Mouse (Mus musculus) skeletal muscle tissue, adult 2 months (tissue): ENCODE results near the gene Xylb.
"Not testable (repeated sequence)": the region's sequence is repeated elsewhere in the genome, so short reads cannot be mapped to it uniquely, and the experiment has no call there.

Experiments used
- DNase-seq: peaks from one replicate; pipeline ENCODE4 v3.0.0-alpha.2; 2012; ENCODE audit warnings: low read depth, low spot score

Xylb gene

DNA sequence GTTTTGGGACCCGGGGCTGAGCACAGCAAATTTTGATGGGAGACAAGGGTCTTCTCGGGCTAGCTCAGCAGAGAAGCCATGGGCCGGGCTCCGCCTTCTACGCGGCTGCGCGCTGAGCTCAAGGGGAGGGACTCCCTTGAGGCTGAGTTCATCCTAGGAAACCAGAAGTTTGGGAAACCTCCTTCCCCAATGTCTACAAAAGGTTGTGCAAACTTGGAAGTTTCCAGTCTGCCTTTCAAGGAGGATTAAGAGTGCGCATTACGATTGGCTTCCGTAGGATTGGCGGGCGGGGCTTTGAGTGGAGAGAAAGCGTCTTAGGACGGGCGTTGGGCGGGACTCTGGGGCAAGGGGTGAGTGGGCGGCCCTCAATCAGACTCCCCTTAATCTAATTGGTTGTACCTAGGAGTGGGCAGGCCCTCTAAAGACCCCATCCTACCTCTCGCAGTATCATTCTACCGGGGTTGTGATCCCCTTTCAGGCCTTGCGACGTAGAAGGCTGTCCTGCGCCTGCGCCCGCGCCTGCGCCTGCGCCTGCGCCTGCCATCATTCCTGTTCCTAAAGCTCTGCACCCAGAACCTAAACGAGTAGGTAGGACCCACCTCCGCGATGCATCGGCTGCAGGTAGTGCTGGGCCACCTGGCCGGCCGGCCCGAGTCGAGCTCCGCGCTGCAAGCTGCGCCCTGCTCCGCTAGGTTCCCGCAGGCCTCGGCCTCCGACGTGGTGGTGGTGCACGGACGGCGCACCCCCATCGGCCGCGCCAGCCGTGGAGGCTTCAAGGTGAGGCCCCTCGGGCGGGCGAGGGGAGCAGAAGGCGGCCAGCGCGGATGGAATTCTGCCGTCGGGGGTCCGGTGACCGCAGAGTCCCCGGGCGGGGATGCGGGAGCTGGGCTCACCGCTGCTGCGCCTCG lies 16.0 kb upstream of the Xylb start, which contains the start of gene Myd88:
Gene Myd88 (minus strand): TSS at position 503 of the 908 bp plus-strand sequence.
- DNase-seq: peak; percentile 97

DNA sequence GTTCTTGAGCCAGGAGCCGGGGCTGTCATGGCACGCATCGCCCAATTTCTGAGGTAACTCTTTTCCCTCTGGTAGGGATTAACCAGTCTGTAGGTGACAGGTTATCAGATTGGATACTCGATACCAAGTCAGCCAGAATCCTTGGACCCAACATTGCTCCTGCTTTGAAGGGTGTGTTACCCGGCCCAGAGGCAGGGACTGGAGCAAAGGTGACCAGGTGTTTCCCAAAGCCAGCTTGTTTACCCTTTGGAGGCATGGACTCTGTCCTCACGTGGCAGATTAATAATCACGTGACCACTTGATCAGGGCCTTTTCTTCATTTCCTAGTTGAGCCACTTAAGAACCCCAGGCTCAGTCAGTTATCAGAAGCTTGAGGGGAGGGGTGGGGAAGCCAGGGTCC lies 14.5 kb upstream of the Xylb start:
- DNase-seq: no peak

DNA sequence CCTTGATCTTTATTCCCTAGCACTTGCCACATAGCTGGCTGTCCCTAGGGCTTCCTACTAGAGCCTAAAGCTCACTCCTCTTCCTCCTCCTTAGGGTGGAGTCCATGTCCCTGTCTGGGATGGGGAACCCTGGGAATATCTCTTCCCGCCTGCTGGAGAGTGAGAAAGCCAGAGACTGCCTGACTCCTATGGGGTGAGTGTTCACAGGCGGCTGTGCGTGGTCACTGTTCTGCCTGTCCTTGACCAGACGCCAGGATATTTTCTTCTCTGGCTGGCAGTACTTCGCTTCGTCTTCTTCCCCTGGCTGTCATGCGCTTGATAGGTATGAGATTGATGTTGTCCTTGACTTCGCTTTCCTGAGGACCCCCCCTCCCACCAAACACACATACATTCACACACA lies 10.8 kb upstream of the Xylb start:
- DNase-seq: no peak

DNA sequence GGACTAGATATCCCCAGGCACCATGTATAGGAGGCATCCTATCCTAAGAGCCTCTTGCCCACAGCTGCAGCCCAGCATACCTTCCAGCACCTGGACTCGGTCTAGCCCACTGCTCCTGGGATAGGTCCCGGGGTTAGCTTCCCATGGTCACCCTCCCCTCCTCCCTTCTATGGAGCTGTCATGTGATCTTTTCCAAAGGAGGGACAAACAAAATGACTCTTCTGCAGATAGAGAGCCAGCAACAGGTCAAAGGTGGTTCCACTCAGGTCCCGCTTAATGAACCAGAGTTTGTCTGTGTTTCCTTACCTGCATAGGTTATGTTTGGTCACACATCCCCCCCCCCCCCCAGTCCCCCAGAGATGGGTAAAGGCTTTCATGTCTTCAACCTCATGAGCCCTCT lies 6.7 kb upstream of the Xylb start:
- no peak for DNase-seq

DNA sequence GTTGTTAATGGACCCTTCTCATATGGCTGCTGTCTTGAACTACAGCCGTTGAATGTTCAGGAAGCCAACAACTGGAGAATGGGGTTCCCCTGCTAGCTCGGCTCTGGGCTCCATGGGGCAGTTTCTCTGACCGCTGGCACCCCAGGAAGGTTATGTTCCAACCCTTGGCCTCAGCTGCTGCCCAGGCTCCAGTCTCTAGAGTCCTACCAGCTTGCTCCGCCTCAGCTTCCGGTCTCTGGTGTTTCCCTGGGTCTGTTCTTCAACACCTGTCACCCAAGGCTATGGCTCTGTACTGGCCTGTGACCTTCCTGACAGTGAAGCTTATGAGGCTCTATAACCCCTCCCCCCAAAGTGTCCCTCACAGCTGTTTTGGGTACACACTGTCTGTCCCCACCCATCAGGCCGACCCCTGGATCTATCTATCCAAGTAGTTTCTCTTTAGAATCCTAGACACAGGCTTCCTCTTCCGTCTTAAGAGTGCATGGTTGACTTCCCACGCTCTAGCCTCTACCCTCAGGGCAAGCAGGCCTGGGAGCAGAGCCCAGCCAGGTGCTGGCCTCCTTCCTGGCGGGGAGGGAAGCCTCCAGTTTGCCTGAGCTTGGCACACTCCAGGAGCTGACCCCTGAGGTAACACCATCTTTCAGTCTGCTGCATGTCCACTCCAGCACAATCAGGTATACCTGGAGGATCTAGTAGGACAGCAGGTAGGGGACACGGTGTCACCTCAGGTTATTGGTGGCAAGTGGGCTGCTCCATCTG lies 6.1 kb upstream of the Xylb start:
- DNase-seq: no peak

DNA sequence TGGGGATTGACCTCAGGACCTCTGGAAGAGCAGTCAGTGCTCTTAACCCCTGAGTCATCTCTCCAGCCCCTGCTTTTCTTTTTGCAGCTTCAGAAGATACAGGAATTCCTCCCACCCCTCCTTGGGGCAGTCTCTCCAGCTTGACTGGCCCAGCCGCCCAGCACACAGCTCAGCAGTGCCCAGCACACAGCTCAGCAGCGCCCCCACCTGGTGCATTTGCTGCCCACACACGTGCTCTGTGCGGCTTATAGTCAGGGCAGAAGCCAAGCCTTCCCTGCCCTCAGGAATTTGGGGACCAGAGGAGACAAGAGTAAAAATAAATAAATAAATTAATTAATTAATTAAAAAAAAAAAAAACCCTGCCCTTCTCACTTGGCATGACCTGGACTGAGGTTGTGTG lies 5.1 kb upstream of the Xylb start:
- DNase-seq: peak; percentile 68

DNA sequence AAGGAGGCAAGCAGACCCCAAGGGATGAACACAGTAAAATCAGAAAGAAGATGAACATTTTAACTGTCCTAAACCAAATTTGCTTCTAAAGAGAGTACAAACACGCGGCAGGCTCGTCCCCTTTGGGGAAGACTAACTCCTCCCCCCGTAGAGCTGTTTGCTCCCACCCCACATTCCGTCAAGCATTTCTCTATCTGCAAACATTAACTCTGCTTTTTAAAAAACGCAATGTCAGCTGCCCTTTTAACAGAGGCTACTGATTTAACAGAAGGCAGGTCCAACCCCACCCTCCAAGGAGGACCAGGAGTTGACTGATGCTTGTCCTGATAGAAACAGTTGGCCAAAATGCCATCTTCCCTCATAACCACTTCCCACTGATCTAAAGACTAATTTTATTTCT lies 3.3 kb upstream of the Xylb start:
- no peak for DNase-seq

DNA sequence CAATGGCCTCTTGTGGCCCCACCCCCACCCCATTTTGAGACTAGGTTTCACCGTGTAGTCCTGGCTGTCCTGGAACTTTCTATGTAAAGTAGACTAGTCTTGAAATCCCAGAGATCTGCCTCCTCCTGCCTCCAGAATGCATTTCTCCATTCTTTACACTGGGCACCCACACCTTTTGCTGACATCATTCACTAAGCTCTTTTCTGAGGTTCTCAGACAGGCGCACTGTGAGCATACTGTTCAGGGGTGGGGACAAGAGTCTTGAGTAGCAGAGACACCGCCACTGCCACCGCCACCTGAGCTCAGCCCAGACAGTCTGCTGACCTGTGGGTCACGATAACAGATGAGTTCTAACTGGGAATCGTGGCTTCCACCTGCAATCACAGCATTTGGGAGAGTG lies 1.2 kb upstream of the Xylb start:
- no peak for DNase-seq

DNA sequence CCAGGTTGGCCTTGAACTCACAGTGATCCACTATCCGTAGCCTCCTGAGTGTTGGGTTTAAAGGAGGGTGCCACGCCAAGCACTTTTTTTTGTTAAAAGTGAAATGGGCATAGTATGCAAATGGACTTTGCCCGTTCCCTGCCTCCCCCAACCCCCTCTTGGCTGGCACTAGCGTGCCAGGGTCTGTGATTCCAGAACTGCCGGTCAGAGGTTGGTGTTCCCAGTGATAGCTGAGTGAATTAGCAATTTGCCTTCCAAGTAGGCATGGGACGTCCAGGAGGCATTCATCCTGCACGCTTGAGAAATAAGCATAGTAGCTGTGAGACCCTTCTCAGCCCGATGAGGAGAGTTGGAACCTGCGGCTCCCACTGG lies 863 bp downstream of the Xylb start:
- DNase-seq: no peak

DNA sequence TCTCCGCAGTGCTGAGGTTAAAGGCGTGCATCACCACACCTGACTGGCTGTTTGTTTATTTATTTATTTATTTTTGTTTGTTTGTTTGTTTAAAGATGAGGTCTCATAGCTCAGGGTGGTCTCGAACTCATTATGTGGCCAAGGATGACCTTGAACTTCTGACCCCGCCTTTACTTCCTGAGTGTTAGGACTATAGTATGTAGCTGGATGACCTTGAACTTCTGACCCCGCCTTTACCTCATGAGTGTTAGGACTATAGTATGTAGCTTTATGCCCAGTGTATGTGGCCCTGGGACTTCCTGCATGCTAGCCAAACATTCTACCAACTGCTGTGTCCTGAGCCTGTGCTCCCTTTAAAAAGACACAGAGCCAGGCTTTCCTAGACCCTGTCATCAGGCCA lies 4.2 kb downstream of the Xylb start:
- DNase-seq: no peak

DNA sequence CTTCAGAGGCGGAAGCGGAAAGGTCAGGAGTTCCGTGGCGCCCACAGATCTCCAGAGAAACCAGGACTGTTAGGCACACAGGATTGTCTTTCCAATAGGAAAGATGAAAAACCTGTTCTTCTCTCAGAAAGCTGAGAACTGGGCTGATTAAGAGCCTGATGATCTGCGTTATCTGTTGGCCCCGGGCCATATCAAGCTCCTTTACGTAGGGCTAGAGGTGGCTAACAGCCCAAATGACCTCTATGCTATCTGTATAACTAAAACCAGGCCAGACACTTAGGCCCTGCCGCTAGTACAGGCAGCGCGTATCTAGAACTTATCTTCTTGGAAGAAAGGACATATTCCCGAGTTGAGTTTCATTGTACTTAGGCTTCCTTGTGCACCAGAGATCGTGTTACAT lies 6.0 kb downstream of the Xylb start:
- DNase-seq: no peak

DNA sequence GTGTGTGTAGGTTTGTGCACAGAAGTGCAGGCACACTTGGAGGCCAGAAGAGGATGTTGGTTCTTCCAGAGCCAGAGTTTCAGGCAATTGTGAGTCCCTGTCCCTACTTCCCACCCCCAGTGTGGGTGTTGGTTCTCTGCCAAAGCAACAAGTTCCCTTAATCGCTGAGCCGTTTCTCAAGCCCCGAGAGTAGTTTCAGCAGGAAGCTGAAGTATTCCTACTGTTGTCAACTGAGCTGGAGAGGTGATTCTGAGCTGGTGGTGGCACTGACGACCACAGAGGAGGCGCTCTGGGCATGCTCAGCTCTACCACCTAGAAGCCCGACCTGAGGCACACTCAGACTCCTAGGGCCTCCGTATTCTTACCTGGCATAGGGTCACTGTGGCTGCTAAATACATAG lies 8.1 kb downstream of the Xylb start, which contains the start of gene Slc22a14:
Gene Slc22a14 (minus strand): TSS at position 270 of the 400 bp plus-strand sequence.
- no peak for DNase-seq

DNA sequence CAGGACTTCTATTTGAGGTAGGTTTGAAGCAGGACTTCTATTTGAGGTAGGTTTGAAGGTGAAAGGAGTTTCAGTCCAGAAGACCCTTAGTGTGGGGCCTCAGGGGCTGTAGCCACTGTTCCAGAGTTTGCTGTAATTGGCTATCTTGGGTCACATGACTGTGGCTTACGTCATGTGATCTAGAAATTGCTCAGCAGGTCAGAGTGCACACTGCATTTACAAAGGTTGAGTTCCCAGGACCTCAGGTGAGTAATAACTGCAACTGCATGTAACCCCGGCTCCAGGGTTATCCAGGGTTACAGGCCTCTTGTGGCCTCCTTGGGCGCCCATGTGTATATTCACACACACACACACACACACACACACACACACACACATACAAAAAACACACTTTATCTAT lies 11.2 kb downstream of the Xylb start:
- no peak for DNase-seq

DNA sequence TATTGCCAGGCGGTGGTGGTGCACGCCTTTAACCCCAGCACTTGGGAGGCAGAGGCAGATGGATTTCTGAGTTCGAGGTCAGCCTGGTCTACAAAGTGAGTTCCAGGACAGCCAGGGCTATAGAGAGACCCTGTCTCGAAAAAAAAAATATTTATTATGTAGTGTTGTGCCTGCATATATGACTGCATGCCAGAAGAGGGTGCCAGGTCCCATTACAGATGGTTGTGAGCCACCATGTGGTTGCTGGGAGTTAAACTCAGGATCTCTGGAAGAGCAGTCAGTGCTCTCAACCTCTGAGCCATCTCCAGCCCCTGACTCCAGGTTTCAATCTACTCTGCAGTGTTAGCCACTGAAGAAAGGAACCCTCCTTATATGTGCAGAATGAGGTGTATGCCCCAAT lies 13.6 kb downstream of the Xylb start:
- not testable (repeated sequence) for DNase-seq

DNA sequence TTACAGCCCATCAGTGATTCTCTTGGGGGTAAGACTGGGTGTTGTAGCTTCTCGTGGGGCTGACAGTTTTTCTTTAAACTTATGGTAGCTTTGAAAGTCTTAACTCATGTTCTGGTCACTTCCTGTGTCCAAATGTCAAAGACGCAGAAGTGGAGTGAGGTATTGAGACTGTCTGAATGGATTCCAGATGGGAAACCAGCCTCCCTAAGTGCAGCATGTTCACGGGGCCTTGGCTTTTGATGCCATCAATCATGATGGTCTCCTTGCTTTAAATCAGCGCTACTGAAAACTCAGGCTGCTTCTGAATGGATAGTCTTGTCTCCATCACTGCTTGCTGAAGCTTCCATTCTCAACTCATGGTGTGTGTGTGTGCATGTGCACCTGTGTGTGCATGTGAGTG lies 14.1 kb downstream of the Xylb start:
- DNase-seq: no peak

DNA sequence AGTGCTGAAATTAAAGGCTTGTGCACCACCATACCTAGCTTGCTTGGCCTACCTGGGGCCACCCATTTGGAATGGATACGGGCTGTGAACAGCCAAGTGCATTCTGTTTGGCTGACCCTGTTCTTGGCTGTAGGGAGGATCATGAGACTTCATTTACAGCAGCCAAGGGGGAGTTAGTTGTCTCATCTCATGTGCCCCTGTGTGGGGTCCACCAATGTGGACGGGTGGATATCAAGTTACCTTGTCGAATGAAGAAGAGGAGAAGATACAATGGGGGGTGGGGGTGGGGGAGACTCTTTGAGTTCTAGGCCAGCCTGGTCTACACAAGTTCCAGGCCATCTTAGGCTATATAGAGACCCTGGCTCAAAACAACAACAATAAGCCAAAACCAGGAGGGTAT lies 17.8 kb downstream of the Xylb start:
- no peak for DNase-seq

DNA sequence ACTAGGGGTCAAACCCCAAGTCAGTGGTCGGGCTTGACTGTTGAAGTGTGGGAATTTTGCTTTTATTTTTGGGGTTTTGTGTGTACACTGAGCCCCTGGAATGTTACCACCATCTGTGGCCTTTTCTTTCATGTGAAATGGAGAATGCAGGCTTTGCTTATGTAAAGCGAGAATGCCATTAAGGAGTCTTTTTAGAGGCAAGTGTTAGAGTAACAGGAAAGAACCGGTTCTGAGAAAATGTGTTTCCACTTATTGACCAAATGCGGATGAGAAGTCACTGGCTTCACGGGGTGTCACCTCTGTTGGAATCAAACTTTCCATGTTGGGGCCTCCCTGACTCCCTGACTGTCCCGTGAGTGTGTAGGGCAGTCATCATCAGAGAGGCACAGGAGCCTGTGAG lies 18.4 kb downstream of the Xylb start:
- no peak for DNase-seq

DNA sequence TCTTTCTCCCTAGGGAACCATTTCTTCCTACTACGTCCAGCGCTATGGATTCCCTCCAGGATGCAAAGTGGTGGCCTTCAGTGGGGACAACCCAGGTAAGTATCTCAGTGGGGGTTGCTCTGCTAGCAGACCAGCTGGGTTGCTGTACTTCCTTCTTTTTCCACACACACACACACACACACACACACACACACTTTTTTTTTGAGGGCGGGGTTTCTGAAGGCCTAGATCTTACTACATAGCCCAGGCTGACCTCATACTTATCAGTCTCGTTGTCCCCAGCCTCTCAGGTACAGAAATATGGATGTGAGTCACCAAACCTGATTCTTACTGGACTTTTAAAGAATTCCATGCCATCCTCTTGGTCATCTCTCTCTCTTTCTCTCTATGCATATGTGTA lies 21.1 kb downstream of the Xylb start:
- no peak for DNase-seq

DNA sequence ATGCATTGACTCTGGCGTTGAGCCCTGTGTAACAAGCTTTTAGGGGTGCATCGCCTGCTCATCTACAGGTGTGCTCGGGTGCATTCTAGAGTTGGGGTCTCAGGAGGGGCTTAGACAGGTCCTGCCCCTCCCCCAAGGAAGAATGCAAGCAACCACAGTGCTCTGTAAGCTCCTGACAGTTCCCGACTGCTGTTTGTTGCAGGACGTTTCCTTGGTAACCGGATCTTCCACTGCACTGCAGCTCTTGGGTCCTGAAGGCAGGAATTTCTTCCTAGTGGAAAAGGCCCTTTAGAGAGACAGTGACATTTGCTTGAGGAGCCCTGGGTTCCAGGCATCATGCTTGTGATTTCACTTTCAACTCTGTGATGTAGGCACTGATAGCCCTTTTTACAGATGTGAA lies 25.4 kb downstream of the Xylb start:
- no peak for DNase-seq

DNA sequence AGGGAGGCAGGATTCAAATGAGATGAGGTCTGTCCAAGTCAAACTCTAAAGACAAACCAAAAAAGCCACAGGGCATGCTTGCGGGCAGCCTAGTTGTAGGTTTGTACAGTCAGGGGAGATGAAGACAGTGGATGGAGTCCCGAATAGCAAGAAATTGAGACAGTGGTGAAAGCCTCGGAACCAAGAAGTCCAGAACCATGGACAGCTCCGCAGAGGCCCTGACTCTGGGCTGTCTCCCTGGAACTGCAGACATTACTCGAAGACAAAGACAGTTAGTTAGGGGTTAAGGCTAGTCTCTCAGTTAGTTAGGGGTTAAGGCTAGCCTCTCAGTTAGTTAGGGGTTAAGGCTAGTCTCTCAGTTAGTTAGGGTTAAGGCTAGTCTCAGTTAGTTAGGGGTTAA lies 31.8 kb downstream of the Xylb start:
- DNase-seq: no peak

DNA sequence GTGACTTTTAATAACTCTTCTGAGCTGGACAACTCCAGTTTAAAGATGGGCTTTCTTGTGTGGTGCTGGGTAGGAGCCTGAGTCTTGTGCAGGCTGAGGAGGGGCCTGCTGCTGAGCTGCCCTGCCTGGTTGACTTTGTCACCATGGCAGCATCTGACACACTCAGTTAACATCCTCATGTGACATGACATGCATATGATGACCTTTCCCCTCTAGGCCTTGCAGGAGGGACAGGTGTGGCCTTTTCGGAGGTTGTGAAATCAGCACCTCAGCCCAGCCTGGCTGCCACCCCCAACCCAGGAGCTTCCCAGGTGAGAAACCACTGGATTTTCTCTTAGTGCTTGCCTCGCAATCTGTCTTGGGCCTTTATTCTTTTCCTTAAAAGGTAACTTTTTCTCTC lies 33.0 kb downstream of the Xylb start:
- no peak for DNase-seq

DNA sequence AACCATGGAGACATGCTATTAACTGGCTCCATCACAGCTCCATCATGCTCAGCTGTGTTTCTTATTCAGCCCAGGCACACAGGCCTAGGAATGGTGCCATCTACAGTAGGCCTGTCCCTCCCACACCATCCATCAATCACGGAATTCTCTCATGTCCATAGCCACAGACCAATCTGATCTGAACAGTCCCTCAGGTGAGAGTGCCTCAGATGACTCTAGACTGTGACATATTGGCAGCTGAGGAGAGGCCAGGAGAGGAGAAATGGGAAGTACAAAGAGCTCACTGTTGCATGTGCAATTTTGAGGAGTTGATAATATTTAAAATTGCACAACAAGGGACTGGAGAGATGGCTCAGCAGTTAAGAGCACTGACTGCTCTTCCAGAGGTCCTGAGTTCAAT lies 37.6 kb downstream of the Xylb start:
- no peak for DNase-seq

DNA sequence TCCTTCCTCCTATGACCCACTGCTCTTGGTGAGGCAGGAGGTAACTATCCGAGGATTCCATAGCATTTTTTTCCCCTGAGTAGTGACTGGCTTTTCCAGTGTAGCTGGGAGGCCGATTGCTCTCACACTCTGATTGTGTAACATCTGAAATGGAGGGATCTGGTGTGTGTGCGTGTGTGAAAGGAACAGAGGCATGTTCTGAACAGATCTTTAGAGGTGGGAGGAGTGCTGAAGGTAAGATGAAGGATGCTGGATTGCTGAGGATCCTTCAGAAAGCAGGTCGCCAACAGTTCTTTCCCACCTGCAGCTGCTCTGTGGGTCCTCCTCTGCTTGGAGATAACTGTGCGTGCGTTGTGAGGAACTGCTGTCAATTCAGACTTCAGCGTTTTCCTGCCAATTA lies 44.2 kb downstream of the Xylb start:
- no peak for DNase-seq
